Mouse (Mus musculus): ENCODE data around the gene Pik3cd.
"Not testable (repeated sequence)": the region's sequence is repeated elsewhere in the genome, so short reads cannot be mapped to it uniquely, and the experiment has no call there.

Gene Pik3cd

DNA sequence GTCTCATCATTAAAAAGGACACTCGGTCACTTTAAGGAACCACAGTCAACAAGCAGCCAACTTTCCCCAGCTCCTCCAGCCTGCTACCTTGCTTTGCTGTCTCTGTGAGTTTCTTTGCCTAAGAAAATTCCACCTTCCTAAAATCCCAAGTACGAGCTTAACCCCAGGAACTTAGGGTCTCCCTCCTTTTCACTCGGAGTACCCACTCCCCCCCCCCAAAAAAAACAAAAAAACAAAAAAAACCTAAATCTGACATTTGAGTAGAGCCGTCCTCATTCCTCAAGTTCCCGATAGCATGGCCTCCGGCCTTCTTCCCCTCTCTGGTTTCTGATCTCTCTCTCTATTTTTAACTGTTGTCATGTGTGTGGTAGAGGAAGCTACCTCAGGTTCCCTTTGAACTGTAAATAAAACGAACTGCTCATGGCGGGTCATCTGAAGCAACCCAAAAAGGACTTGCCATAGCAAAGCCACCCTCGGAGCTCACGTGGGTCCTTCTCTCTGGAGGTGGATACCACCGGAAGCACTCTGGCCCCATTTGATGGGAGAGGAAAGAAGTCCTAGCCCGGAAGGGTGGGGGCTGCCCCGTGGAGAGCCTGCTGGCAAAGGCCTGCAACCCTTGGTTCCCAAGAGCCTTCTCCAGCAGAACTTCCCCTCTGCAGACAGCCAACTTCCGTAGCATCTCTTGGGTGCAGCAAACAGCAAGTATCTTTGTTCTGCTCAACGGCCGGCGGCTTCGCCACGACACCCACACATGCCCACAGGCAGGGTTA is at the start of gene Pik3cd:
Gene Pik3cd (minus strand): TSS at position 362 of the 770 bp plus-strand sequence.
- DNase-seq = peak; percentile 43 to 67

GRCm38 (mm10) chr4:149750671-149751070 is 48.3 kb upstream of the Pik3cd start:
- no peak for DNase-seq

DNA sequence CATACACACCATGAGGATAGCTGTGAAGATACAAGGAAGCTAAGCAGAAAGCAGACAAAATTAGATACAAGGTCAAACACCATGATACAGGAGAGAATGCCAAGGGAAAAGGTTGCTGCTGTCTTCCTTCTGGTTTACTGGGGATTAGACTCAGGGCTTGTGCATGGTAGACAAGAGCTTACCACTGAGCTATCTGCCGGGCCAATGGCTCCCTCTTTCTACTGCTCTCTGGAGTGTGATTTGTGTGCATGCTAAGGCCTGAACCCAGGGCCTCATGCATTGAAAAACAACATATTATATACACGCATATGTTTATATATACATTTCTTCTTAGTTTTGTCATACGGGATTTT is 47.3 kb upstream of the Pik3cd start:
- not testable (repeated sequence) for DNase-seq

GRCm38 (mm10) chr4:149749003-149749662 is 46.8 kb upstream of the Pik3cd start:
- no peak for DNase-seq

DNA sequence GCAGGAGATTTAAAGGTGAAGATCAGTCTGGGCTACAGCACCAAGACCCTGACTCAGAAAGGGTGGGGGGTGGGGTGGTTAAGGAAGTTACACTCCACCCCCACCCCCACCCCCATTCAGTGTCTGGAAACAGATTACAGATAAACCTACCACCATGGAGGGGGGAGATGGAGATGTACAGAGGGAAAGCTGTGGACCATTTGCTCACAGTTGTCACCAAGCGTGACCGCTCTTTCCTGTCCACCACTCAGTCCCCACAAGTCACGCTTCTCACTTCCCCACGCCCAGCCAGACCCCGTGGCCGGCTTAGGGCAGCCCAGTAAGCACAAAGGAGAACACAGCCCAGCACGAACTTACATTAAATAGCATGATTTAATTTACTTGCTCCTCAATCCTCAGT is 41.7 kb upstream of the Pik3cd start:
- no peak for DNase-seq

DNA sequence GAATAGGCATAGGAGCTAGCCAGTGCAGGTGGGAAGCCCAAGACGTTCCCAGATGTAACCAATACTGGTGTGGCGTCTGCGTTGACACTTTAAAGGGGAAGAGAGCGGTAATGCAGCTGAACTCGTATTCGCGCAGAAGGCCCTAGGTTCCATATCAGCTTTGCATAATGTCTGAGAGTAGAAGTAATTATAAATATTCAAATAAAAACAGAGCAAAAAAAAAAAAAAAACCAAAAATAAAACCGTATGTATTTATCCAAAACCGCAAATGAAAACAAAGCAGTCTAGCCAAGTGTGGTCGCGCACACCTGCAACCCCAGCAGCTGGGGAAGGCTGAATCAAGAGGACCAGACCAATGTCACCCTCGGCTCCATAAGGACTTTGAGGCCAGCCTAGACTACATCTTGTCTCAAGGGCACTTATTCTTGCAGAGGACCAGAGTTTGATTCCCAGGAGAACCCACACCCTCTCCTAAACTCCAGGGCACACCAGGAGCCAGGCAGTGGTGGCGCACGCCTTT is 39.7 kb upstream of the Pik3cd start:
- DNase-seq = no peak

GRCm38 (mm10) chr4:149740301-149740700 is 37.9 kb upstream of the Pik3cd start:
- DNase-seq = no peak

DNA sequence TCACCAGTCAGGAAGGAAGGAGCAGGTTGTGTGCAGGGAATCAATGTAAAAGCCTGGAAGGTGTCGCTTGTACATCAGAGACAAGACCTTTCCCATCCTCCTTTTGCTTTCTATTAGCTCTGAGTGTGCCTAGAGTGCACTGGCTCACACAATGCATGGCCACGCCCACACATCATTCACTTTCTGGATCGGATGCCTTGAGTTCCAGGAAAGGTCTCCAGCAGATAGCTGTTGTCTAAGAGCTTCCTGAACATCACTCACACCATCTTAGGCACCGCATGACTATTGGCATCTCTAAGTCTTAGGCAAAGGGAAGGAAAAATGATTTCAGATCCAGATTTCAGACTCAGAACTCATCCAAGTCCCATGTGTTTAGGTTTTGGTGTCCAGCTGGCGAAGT is 37.1 kb upstream of the Pik3cd start:
- no peak for DNase-seq

DNA sequence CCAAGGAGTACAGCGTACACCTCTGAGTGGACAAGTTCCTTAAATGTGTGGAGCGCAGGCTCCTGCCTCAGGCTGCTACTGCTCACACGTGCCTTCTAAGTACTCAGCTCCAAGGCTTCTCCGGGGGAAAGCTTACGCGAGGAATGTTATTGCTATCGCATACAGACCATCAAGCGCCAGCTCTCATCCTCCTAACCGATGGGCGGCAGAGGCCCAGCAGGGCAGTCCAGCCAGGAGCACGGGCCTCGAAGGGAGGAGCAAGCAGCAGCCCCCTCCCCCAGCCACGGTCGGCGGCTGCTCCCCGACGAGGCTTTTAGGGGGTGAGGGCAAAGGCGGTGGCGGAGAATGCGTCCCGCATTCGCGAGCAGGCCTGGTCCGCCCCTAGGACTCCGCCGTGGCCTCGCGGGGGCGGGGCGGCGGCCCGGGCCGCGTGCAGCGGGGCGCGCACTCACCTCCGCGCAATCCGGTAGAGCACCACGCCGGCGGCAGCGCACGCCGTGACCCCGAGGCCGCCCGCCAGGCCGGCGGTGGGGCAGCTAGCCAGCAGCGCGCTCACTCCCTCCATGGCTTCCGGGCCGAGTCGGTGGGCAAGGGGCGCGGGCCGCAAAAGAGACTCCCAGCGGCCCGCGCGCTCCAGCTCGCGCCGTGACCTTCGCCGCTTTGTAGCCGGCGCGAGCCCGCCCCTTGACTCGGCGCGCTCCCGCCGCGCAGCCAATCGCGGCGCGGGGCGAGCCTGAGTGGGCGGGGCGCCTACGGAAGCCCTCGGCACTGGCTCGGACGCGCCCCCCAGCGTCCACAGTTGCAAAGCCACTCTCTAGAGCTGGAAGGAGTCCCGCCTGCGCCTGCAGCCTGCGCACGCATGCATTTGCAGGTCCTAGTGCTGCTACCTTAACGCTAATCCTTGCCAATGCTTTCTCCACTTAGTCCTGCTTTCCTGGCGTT is 35.3 kb upstream of the Pik3cd start, which contains the start of gene Tmem201:
Gene Tmem201 (minus strand): TSS at position 662 of the 942 bp plus-strand sequence.
- DNase-seq = peak; percentile 84 to 85

DNA sequence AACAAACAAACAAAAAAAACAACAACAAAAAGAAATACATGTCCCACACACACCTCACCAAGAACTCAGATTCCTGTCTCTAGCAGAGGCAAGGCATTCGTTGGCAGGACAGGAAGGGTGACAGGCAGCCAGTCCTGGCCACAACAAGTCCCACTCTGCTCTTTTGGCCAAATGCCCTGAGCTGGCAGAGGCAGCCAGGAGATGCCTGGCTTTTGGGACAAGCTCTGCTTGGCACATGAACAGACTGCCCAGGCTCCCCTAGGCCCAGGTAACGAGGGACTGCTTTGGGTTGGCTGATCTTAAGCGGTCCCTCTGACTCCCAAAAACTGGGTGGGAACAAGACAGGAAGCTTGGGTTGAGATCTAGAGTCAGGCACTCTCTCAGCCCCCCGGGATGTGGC is 34.2 kb upstream of the Pik3cd start:
- no peak for DNase-seq

- no peak for DNase-seq
Measured at GRCm38 (mm10) chr4:149735624-149736250, 33.4 kb upstream of the Pik3cd start.

- DNase-seq = no peak
Measured at GRCm38 (mm10) chr4:149734730-149735475, 32.5 kb upstream of the Pik3cd start.

GRCm38 (mm10) chr4:149734246-149734645 is 31.9 kb upstream of the Pik3cd start:
- no peak for DNase-seq

GRCm38 (mm10) chr4:149733748-149734147 is 31.4 kb upstream of the Pik3cd start:
- DNase-seq = no peak

GRCm38 (mm10) chr4:149732800-149733199 is 30.4 kb upstream of the Pik3cd start:
- DNase-seq = no peak

DNA sequence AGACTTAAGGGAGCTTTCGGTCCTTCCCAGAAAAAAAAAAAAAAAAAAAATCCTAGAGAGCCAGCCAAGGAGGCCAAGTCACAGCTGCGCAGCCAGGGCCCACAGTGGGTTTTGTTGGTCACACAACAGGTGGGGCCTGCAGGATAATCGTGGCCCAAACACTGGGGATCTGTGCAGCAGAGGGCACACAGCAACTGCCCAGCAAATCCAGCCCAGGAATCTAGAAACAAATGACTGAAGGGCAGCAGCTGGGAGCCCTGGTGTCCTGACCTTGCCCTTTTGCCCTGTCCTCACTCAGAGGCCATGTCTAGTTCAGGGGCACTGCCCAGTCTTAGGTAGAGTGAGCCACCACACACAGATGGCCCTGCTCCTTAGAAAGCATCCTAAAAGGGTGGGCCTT is 29.9 kb upstream of the Pik3cd start:
- DNase-seq = no peak

- DNase-seq = no peak
Measured at GRCm38 (mm10) chr4:149730827-149731226, 28.5 kb upstream of the Pik3cd start.

GRCm38 (mm10) chr4:149728810-149729209 is 26.4 kb upstream of the Pik3cd start:
- DNase-seq = no peak

DNA sequence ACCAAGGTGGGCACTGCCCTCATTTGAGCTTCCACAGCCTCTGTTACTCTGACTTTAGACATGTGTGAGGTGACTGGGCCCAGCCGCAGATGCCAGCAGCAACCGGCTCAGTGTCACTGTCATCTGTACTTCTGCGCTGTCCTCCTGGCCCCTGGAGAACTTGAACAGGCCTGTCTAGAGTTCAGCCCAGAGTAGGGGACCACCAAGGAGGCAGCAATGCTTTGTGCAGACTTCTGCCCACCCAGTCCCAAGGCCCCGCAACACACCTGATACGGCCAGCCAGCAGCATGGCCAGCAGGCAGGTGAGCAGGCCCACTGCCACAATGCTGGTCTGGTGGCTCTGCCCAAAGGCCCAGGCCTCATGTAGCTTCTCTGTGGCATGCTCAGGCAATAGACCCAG is 25.3 kb upstream of the Pik3cd start:
- no peak for DNase-seq

- no peak for DNase-seq
Measured at GRCm38 (mm10) chr4:149725661-149726350, 23.4 kb upstream of the Pik3cd start.

DNA sequence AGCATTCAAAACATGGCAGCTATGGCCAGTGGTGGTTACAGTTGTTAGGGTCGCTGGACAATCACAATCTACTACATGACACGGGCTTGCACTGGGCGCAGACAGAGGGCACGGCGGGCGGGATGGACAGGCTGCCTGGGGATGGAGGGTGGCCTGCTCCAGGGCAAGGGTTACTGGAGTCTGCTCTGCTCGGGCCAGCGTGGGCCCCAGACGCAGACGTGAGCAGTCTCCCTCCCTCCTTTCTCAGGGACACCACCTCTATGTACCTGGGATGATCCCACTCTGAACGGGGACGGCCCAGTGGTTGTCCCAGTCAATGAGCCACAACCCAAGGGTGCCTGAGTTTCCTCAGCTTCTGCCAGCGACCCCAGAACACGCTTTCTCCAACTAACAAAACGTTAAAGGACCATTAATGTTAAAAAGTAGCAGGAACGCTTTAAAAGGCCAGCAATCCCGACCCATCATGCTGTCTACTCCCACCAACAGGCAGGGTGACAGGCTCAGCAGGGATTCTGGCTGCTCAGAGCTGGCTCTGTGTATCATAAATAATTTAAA is 22.6 kb upstream of the Pik3cd start:
- DNase-seq = no peak

Measured in thymus, adult 18-20 months (tissue).